Mouse (Mus musculus) liver, embryonic 11.5 days (tissue): Measurements from ENCODE around the gene Tbc1d16. TPM values are rescaled to one million over a fixed set of nuclear protein-coding genes. Genes with fewer than 3 reads are reported as not detected.

Experiments
- ATAC-seq: fragments of 200-750 bp; cut with Nextera tagmentation; replicated peaks from 2 replicates; pipeline ENCODE4 v1.8.0; 2017; ENCODE audit warnings: moderate number of reproducible peaks, mild to moderate bottlenecking, moderate TSS enrichment, moderate library complexity; ENCODE audit not compliant: low FRiP score
- DNase-seq: peaks from one replicate; pipeline ENCODE4 v3.0.0-alpha.2; 2017; ENCODE audit warnings: low spot score
- H3K27ac ChIP-seq: fragments of 300-500 bp; sonication (generic); 2 replicates; pipeline ENCODE4 v1.5.1; 2014; ENCODE audit warnings: mild to moderate bottlenecking, low read depth, low read length, control low read depth
- H3K27me3 ChIP-seq: fragments of 300-500 bp; sonication (generic); replicated peaks from 2 replicates; pipeline ENCODE4 v1.6.1; 2014; ENCODE audit warnings: low read length, mixed read lengths; ENCODE audit not compliant: control insufficient read depth, insufficient read depth
- H3K36me3 ChIP-seq: fragments of 300-500 bp; sonication (generic); 2 replicates; pipeline ENCODE4 v1.6.1; 2014; ENCODE audit warnings: mild to moderate bottlenecking, low read length, moderate library complexity, mixed read lengths; ENCODE audit not compliant: control insufficient read depth, insufficient read depth
- H3K4me1 ChIP-seq: fragments of 300-500 bp; sonication (generic); replicated peaks from 2 replicates; pipeline ENCODE4 v1.6.1; 2014; ENCODE audit warnings: low read length, mixed read lengths; ENCODE audit not compliant: control insufficient read depth, insufficient read depth
- H3K4me2 ChIP-seq: fragments of 300-500 bp; sonication (generic); 2 replicates; pipeline ENCODE4 v1.6.1; 2014; ENCODE audit warnings: mild to moderate bottlenecking, control low read depth, moderate library complexity
- H3K4me3 ChIP-seq: fragments of 300-500 bp; sonication (generic); 2 replicates; pipeline ENCODE4 v1.5.1; 2014; ENCODE audit warnings: low read depth, low read length, control low read depth
- H3K9ac ChIP-seq: fragments of 300-500 bp; sonication (generic); 2 replicates; pipeline ENCODE4 v1.6.1; 2014; ENCODE audit warnings: low read depth, low read length, control low read depth
- H3K9me3 ChIP-seq: fragments of 300-500 bp; sonication (generic); 2 replicates; pipeline ENCODE4 v1.6.1; 2016; ENCODE audit warnings: low read length, inconsistent platforms, mixed read lengths; ENCODE audit not compliant: control insufficient read depth
- WGBS: fragments of 180-500 bp; shearing (Covaris S2); extraction: QIAGEN DNeasy Blood & Tissue Kit; methylation state at CpG from one replicate; pipeline ENCODE4 v1.1.7; 2014; 5-methylcytosine and 5-hydroxymethylcytosine counted together
- polyA plus RNA-seq: library from polyadenylated mRNA; unstranded; fragments of >200 nt; fragmentation: Nextera tagmentation; extraction: Ambion mirVana; gene quantifications from 2 replicates; pipeline ENCODE4 v1.2.1, GENCODE M21; 2014

Tbc1d16 gene
- polyA plus RNA-seq, 1 experiment from 2014 or later: 3.6 TPM

DNA sequence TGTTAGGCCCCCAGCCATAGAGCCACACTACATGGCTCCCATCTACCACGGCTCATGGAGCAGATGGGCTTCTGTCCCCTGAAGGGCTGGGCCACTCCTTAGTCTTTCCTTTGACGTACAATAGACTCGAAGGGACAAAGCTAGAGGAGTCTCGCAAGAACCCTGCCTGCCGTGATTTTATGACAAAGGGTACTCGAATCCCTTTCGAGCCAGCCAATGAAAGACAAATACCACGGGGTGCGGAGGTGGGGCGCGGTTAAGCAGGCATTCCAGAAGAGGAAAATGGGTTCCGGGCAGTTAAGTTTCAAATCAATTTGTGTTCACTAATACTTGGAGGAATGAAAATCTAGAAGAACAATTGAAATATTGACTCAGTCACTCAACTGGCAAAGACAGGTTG lies 11.2 kb upstream of the Tbc1d16 start:
- Histone ChIP-seq H3K9me3 (no peaks in the 10 kb centered on the region), H3K36me3 (no peaks in the 10 kb centered on the region), H3K27ac (no peak overlapping the region), H3K9ac (no peak overlapping the region), H3K4me2 (no peak overlapping the region), H3K27me3 (no peaks in the 10 kb centered on the region), H3K4me3 (no peak overlapping the region), H3K4me1 (no peaks in the 10 kb centered on the region)
- DNase-seq (no peak), ATAC-seq (no peak)
- 91% methylated on average over 12 of the region's 12 CpGs for WGBS

GRCm38 (mm10) chr11:119238305-119238721 lies 10.0 kb upstream of the Tbc1d16 start:
- 8% methylated on average over 11 of the region's 11 CpGs for WGBS
- no peaks in the 10 kb centered on the region for H3K27me3 ChIP-seq
- H3K4me2 ChIP-seq: peak overlapping the region; percentile 81
- H3K36me3 ChIP-seq: no peaks in the 10 kb centered on the region
- peak; percentile 76 for ATAC-seq
- peak; percentile 66 for DNase-seq
- peak overlapping the region; percentile 35 for H3K4me3 ChIP-seq
- no peak overlapping the region for H3K27ac ChIP-seq
- no peaks in the 10 kb centered on the region for H3K9me3 ChIP-seq
- no peaks in the 10 kb centered on the region for H3K4me1 ChIP-seq
- H3K9ac ChIP-seq: peak overlapping the region; percentile 8; the same call in 1 of the 2 replicates

GRCm38 (mm10) chr11:119237568-119238304 lies 9.4 kb upstream of the Tbc1d16 start:
- WGBS: 22% methylated on average over 20 of the region's 20 CpGs
- H3K9ac ChIP-seq: peak overlapping the region; percentile 58; the same call in 1 of the 2 replicates
- no peaks in the 10 kb centered on the region for H3K9me3 ChIP-seq
- peak overlapping the region; percentile 35 for H3K4me3 ChIP-seq
- no peaks in the 10 kb centered on the region for H3K27me3 ChIP-seq
- H3K36me3 ChIP-seq: no peaks in the 10 kb centered on the region
- peak; percentile 63 for ATAC-seq
- H3K4me1 ChIP-seq: no peaks in the 10 kb centered on the region
- H3K27ac ChIP-seq: peak overlapping the region; percentile 29; the same call in 1 of the 2 replicates
- H3K4me2 ChIP-seq: peak overlapping the region; percentile 81
- DNase-seq: no peak

DNA sequence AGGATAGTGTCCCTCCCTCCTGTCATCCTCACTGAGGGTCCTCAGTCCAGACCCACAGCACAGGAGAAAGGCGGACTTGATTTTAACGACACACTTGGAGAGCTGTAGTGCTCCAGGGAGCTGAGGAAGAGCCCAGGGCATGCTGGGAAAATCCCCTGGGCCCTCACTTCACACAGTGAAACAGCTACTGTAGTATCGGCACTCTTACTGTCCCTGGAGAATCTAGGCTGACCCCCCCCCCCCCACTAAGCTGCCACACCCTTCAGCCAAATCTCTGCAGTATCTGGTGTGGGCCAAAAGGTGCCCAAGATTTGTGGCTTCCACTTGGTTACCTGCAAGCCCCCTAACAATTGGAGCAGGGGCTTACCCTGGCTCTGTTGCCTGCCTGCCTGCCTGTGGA lies 8.7 kb upstream of the Tbc1d16 start:
- 56% methylated on average over 3 of the region's 3 CpGs for WGBS

DNA sequence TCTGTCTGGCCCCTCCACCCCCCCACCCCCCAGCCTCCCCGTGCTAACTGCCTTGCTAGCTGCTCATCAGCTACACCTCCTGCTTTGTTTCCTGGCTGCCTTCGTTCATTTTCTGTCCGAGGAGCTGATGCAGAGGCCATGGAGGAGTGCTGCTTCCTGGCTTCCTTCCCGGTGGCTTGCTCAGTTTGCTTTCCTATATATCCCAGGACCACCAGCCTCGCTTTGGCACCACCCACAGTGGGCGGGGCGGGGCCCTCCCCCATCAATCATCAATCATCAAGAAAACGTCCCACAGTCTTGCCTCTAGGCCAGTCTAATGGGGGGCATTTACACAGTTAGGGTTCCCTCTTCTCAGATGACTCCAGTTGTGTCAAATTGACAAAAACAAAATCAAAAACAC lies 8.1 kb upstream of the Tbc1d16 start:
- no peaks in the 10 kb centered on the region for H3K9me3 ChIP-seq
- DNase-seq: no peak
- no peak for ATAC-seq
- no peak overlapping the region for H3K9ac ChIP-seq
- H3K27ac ChIP-seq: no peak overlapping the region
- no peaks in the 10 kb centered on the region for H3K36me3 ChIP-seq
- H3K4me2 ChIP-seq: no peak overlapping the region
- WGBS: 29% methylated on average over 8 of the region's 8 CpGs
- no peaks in the 10 kb centered on the region for H3K27me3 ChIP-seq
- no peak overlapping the region for H3K4me3 ChIP-seq
- H3K4me1 ChIP-seq: no peaks in the 10 kb centered on the region

More for the DNA sequence above, 8.7 kb upstream of the Tbc1d16 start:
- Histone ChIP-seq H3K36me3 (no peaks in the 10 kb centered on the region), H3K9ac (no peak overlapping the region), H3K4me1 (no peaks in the 10 kb centered on the region), H3K4me2 (no peak overlapping the region), H3K9me3 (no peaks in the 10 kb centered on the region), H3K27ac (no peak overlapping the region), H3K4me3 (no peak overlapping the region), H3K27me3 (no peaks in the 10 kb centered on the region)
- ATAC-seq: no peak
- DNase-seq: no peak

GRCm38 (mm10) chr11:119235596-119235995 lies 7.3 kb upstream of the Tbc1d16 start:
- Histone ChIP-seq H3K4me1 (no peaks in the 10 kb centered on the region), H3K4me2 (no peak overlapping the region), H3K27me3 (no peaks in the 10 kb centered on the region), H3K4me3 (no peak overlapping the region), H3K9me3 (no peaks in the 10 kb centered on the region), H3K36me3 (no peaks in the 10 kb centered on the region), H3K9ac (no peak overlapping the region), H3K27ac (no peak overlapping the region)
- DNase-seq: no peak
- ATAC-seq: no peak; the same call in 1 of the 2 replicates
- 76% methylated on average over 4 of the region's 4 CpGs for WGBS

- WGBS: 89% methylated on average over 10 of the region's 10 CpGs
- ATAC-seq (no peak), DNase-seq (no peak)
- Histone ChIP-seq H3K9ac (no peak overlapping the region), H3K4me2 (no peak overlapping the region), H3K4me1 (no peaks in the 10 kb centered on the region), H3K36me3 (no peaks in the 10 kb centered on the region), H3K4me3 (no peak overlapping the region), H3K9me3 (no peaks in the 10 kb centered on the region), H3K27ac (no peak overlapping the region), H3K27me3 (peaks cover 6% of the 10 kb centered on the region)
Observed at GRCm38 (mm10) chr11:119234770-119235169, 6.5 kb upstream of the Tbc1d16 start.

GRCm38 (mm10) chr11:119228846-119229626 lies 737 bp upstream of the Tbc1d16 start:
- H3K9me3 ChIP-seq: no peaks in the 10 kb centered on the region
- H3K27me3 ChIP-seq: peaks cover 11% of the 10 kb centered on the region
- ATAC-seq (peak; percentile 46), DNase-seq (peak; percentile 75)
- peak overlapping the region; percentile 96 for H3K4me2 ChIP-seq
- no peak overlapping the region for H3K27ac ChIP-seq
- 3% methylated on average over 34 of the region's 34 CpGs for WGBS
- no peaks in the 10 kb centered on the region for H3K36me3 ChIP-seq
- H3K4me1 ChIP-seq: peaks cover 13% of the 10 kb centered on the region
- H3K4me3 ChIP-seq: peak overlapping the region; percentile 65
- peak overlapping the region; percentile 3 for H3K9ac ChIP-seq
